Mouse (Mus musculus) cortical plate, adult 2 months (tissue): Measurements from ENCODE around the gene Ggact. TPM values are rescaled to one million over a fixed set of nuclear protein-coding genes. Genes with fewer than 3 reads are reported as not detected.
A peak's percentile ranks its signal among the peaks of the same experiment; 100 is the strongest.

Experiments
- H3K27ac ChIP-seq: fragments of 200-500 bp; 2 replicates; pipeline ENCODE4 v1.5.1; 2012; ENCODE audit warnings: low read length, control low read depth, inconsistent platforms; ENCODE audit not compliant: insufficient read depth
- H3K4me1 ChIP-seq: fragments of 200-500 bp; 2 replicates; pipeline ENCODE4 v1.6.1; 2011; ENCODE audit warnings: low read length; ENCODE audit not compliant: control insufficient read depth, insufficient read depth
- H3K4me3 ChIP-seq: fragments of 200-500 bp; 2 replicates; pipeline ENCODE4 v1.5.1; 2011; ENCODE audit warnings: mild to moderate bottlenecking, low read length, control low read depth; ENCODE audit not compliant: insufficient read depth
- CTCF ChIP-seq: fragments of 200-500 bp; IDR thresholded peaks from 2 replicates; pipeline ENCODE4 v1.5.1; 2011; ENCODE audit warnings: mild to moderate bottlenecking, control low read depth, low read length; ENCODE audit not compliant: insufficient read depth; ENCODE audit errors: extremely low read depth
- POLR2A ChIP-seq: fragments of 200-500 bp; IDR thresholded peaks from 2 replicates; pipeline ENCODE4 v1.6.1; 2011; ENCODE audit warnings: mild to moderate bottlenecking, low read length, control low read depth; ENCODE audit not compliant: insufficient read depth; ENCODE audit errors: extremely low read depth
- polyA plus RNA-seq: library from polyadenylated mRNA; depleted of rRNA; stranded (reverse); fragments of >200 nt; gene quantifications from 2 replicates; pipeline ENCODE4 v1.2.3, GENCODE M21; 2012

Gene Ggact
- polyA plus RNA-seq, 1 experiment, result 53.2 TPM

- H3K4me1 ChIP-seq, result no peaks in the 10 kb centered on the region
- no peak overlapping the region for H3K4me3 ChIP-seq
- no peak overlapping the region for H3K27ac ChIP-seq
- no peak for TF ChIP-seq POLR2A
- no peak for TF ChIP-seq CTCF
Observed at GRCm38 (mm10) chr14:122917676-122918075, 4.1 kb upstream of the Ggact start.

- H3K27ac ChIP-seq, result no peak overlapping the region
- no peaks in the 10 kb centered on the region for H3K4me1 ChIP-seq
- TF ChIP-seq POLR2A (no peak), CTCF (no peak)
- H3K4me3 ChIP-seq, result peak overlapping the region; percentile 51
Observed at GRCm38 (mm10) chr14:122912812-122913498, 602 bp downstream of the Ggact start.

GRCm38 (mm10) chr14:122912137-122912536, 1.4 kb downstream of the Ggact start:
- TF ChIP-seq CTCF, result no peak
- TF ChIP-seq POLR2A, result no peak
- Histone ChIP-seq H3K4me3 (no peak overlapping the region; the same call in 1 of the 2 replicates), H3K27ac (no peak overlapping the region), H3K4me1 (no peaks in the 10 kb centered on the region)

GRCm38 (mm10) chr14:122911265-122911664, 2.3 kb downstream of the Ggact start:
- Histone ChIP-seq H3K4me3 (no peak overlapping the region), H3K27ac (no peak overlapping the region), H3K4me1 (no peaks in the 10 kb centered on the region)
- TF ChIP-seq POLR2A (no peak), CTCF (no peak)

GRCm38 (mm10) chr14:122909368-122910091, 4.0 kb downstream of the Ggact start:
- TF ChIP-seq CTCF (no peak), POLR2A (no peak)
- Histone ChIP-seq H3K4me3 (no peak overlapping the region), H3K4me1 (no peaks in the 10 kb centered on the region), H3K27ac (no peak overlapping the region)

GRCm38 (mm10) chr14:122908075-122908474, 5.5 kb downstream of the Ggact start:
- TF ChIP-seq CTCF (no peak), POLR2A (no peak)
- H3K27ac ChIP-seq, result no peak overlapping the region
- no peaks in the 10 kb centered on the region for H3K4me1 ChIP-seq
- no peak overlapping the region for H3K4me3 ChIP-seq

GRCm38 (mm10) chr14:122905007-122905406, 8.6 kb downstream of the Ggact start:
- H3K4me1 ChIP-seq, result no peaks in the 10 kb centered on the region; the same call in 1 of the 2 replicates
- H3K4me3 ChIP-seq, result no peak overlapping the region
- H3K27ac ChIP-seq, result no peak overlapping the region
- TF ChIP-seq CTCF, result no peak
- TF ChIP-seq POLR2A, result no peak

- no peak for TF ChIP-seq CTCF
- Histone ChIP-seq H3K27ac (no peak overlapping the region), H3K4me1 (no peaks in the 10 kb centered on the region; the same call in 1 of the 2 replicates), H3K4me3 (no peak overlapping the region)
Observed at GRCm38 (mm10) chr14:122903923-122904351, 9.6 kb downstream of the Ggact start.

- peak overlapping the region; percentile 70; the same call in 1 of the 2 replicates for H3K27ac ChIP-seq
Observed at GRCm38 (mm10) chr14:122902884-122903283, 10.7 kb downstream of the Ggact start.

GRCm38 (mm10) chr14:122902136-122902535, 11.4 kb downstream of the Ggact start:
- peak overlapping the region; percentile 70; the same call in 1 of the 2 replicates for H3K27ac ChIP-seq
- no peak for TF ChIP-seq CTCF
- TF ChIP-seq POLR2A, result no peak

More at GRCm38 (mm10) chr14:122902884-122903283, 10.7 kb downstream of the Ggact start:
- TF ChIP-seq CTCF (no peak), POLR2A (no peak)
- Histone ChIP-seq H3K4me1 (no peaks in the 10 kb centered on the region; the same call in 1 of the 2 replicates), H3K4me3 (no peak overlapping the region)

More at GRCm38 (mm10) chr14:122902136-122902535, 11.4 kb downstream of the Ggact start:
- Histone ChIP-seq H3K4me1 (no peaks in the 10 kb centered on the region; the same call in 1 of the 2 replicates), H3K4me3 (no peak overlapping the region)
